Mouse (Mus musculus) midbrain, embryonic 16.5 days (tissue): ENCODE results near the gene Ctsd. TPM values are rescaled to one million over a fixed set of nuclear protein-coding genes. Genes with fewer than 3 reads are reported as not detected.

Source experiments
- ATAC-seq: fragments of 200-750 bp; cut with Nextera tagmentation; 2 replicates; pipeline ENCODE4 v1.8.0; 2017; ENCODE audit warnings: moderate TSS enrichment
- H3K27ac ChIP-seq: fragments of 300-500 bp; sonication (generic); 2 replicates; pipeline ENCODE4 v1.5.1; 2014; ENCODE audit warnings: mild to moderate bottlenecking, low read length, mixed read lengths
- H3K27me3 ChIP-seq: fragments of 300-500 bp; sonication (generic); 2 replicates; pipeline ENCODE4 v1.6.1; 2014; ENCODE audit warnings: low read depth, low read length, mixed read lengths; ENCODE audit not compliant: control insufficient read depth, insufficient read depth
- H3K36me3 ChIP-seq: fragments of 300-500 bp; sonication (generic); 2 replicates; pipeline ENCODE4 v1.6.1; 2014; ENCODE audit warnings: mild to moderate bottlenecking, low read length, moderate library complexity, mixed read lengths; ENCODE audit not compliant: control insufficient read depth, insufficient read depth
- H3K4me1 ChIP-seq: fragments of 300-500 bp; sonication (generic); 2 replicates; pipeline ENCODE4 v1.6.1; 2014; ENCODE audit warnings: mild to moderate bottlenecking, low read length, mixed read lengths; ENCODE audit not compliant: control insufficient read depth, insufficient read depth
- H3K4me2 ChIP-seq: fragments of 300-500 bp; sonication (generic); 2 replicates; pipeline ENCODE4 v1.6.1; 2014; ENCODE audit warnings: mild to moderate bottlenecking, low read length, mixed read lengths
- H3K4me3 ChIP-seq: fragments of 300-500 bp; sonication (generic); 2 replicates; pipeline ENCODE4 v1.5.1; 2014; ENCODE audit warnings: low read depth, mild to moderate bottlenecking, low read length, moderate library complexity, mixed read lengths
- H3K9ac ChIP-seq: fragments of 300-500 bp; sonication (generic); 2 replicates; pipeline ENCODE4 v1.6.1; 2014; ENCODE audit warnings: low read depth, low read length, mixed read lengths
- H3K9me3 ChIP-seq: fragments of 300-500 bp; sonication (generic); replicated peaks from 2 replicates; pipeline ENCODE4 v1.6.1; 2014; ENCODE audit warnings: mild to moderate bottlenecking, low read length, mixed read lengths; ENCODE audit not compliant: control insufficient read depth, poor library complexity, severe bottlenecking
- WGBS: fragments of 180-500 bp; shearing (Covaris S2); extraction: QIAGEN DNeasy Blood & Tissue Kit; methylation state at CpG from one replicate; pipeline ENCODE4 v1.1.7; 2014; 5-methylcytosine and 5-hydroxymethylcytosine counted together
- polyA plus RNA-seq: library from polyadenylated mRNA; unstranded; fragments of >200 nt; fragmentation: Nextera tagmentation; extraction: Ambion mirVana; gene quantifications from 2 replicates; pipeline ENCODE4 v1.2.1, GENCODE M21; 2015

Ctsd gene
- polyA plus RNA-seq, 1 experiment from 2014 or later, result 289 TPM

GRCm38 (mm10) chr7:142425641-142426213 is 37.9 kb upstream of the Ctsd start:
- Histone ChIP-seq H3K9ac (no peak overlapping the region), H3K27me3 (no peaks in the 10 kb centered on the region), H3K9me3 (no peaks in the 10 kb centered on the region), H3K27ac (no peak overlapping the region), H3K4me2 (no peak overlapping the region), H3K36me3 (no peaks in the 10 kb centered on the region), H3K4me1 (0 out of 2 replicates have a peak, but pooled peaks cover 2% of the 10 kb centered on the region), H3K4me3 (no peak overlapping the region)
- WGBS, result 40% methylated on average over 11 of the region's 11 CpGs
- ATAC-seq, result no peak

- 69% methylated on average over 2 of the region's 2 CpGs for WGBS
- Histone ChIP-seq H3K4me1 (no peaks in the 10 kb centered on the region), H3K27ac (no peak overlapping the region), H3K9ac (no peak overlapping the region), H3K4me3 (no peak overlapping the region), H3K27me3 (no peaks in the 10 kb centered on the region), H3K4me2 (no peak overlapping the region), H3K9me3 (no peaks in the 10 kb centered on the region), H3K36me3 (no peaks in the 10 kb centered on the region)
- ATAC-seq, result no peak
Observed at GRCm38 (mm10) chr7:142421826-142422225, 34.0 kb upstream of the Ctsd start.

GRCm38 (mm10) chr7:142419887-142420286 is 32.0 kb upstream of the Ctsd start:
- no peak overlapping the region for H3K4me2 ChIP-seq
- no peaks in the 10 kb centered on the region for H3K27me3 ChIP-seq
- H3K4me3 ChIP-seq, result no peak overlapping the region
- H3K9ac ChIP-seq, result no peak overlapping the region
- H3K27ac ChIP-seq, result no peak overlapping the region
- H3K36me3 ChIP-seq, result no peaks in the 10 kb centered on the region
- 78% methylated on average over 5 of the region's 5 CpGs for WGBS
- H3K9me3 ChIP-seq, result no peaks in the 10 kb centered on the region
- ATAC-seq, result no peak
- no peaks in the 10 kb centered on the region for H3K4me1 ChIP-seq

GRCm38 (mm10) chr7:142418679-142419078 is 30.8 kb upstream of the Ctsd start:
- H3K27ac ChIP-seq, result no peak overlapping the region
- H3K4me3 ChIP-seq, result no peak overlapping the region
- H3K9ac ChIP-seq, result no peak overlapping the region
- H3K9me3 ChIP-seq, result no peaks in the 10 kb centered on the region
- no peaks in the 10 kb centered on the region for H3K4me1 ChIP-seq
- WGBS, result 91% methylated on average over 8 of the region's 8 CpGs
- ATAC-seq, result no peak
- no peaks in the 10 kb centered on the region for H3K36me3 ChIP-seq
- no peak overlapping the region for H3K4me2 ChIP-seq
- no peaks in the 10 kb centered on the region for H3K27me3 ChIP-seq

- H3K27me3 ChIP-seq, result no peaks in the 10 kb centered on the region
- no peak overlapping the region for H3K4me2 ChIP-seq
- no peaks in the 10 kb centered on the region for H3K9me3 ChIP-seq
- WGBS, result 95% methylated on average over 2 of the region's 2 CpGs
- no peak overlapping the region for H3K9ac ChIP-seq
- ATAC-seq, result no peak
- H3K36me3 ChIP-seq, result no peaks in the 10 kb centered on the region
- no peak overlapping the region for H3K27ac ChIP-seq
- no peak overlapping the region for H3K4me3 ChIP-seq
- H3K4me1 ChIP-seq, result no peaks in the 10 kb centered on the region
Observed at GRCm38 (mm10) chr7:142418027-142418426, 30.2 kb upstream of the Ctsd start.

GRCm38 (mm10) chr7:142416225-142416624 is 28.4 kb upstream of the Ctsd start:
- H3K27me3 ChIP-seq, result no peaks in the 10 kb centered on the region
- ATAC-seq, result no peak
- no peak overlapping the region for H3K9ac ChIP-seq
- H3K4me1 ChIP-seq, result no peaks in the 10 kb centered on the region
- H3K4me2 ChIP-seq, result no peak overlapping the region
- H3K36me3 ChIP-seq, result no peaks in the 10 kb centered on the region
- no peaks in the 10 kb centered on the region for H3K9me3 ChIP-seq
- no peak overlapping the region for H3K4me3 ChIP-seq
- WGBS, result 75% methylated on average over 3 of the region's 3 CpGs
- no peak overlapping the region for H3K27ac ChIP-seq

- Histone ChIP-seq H3K4me2 (no peak overlapping the region), H3K27ac (no peak overlapping the region), H3K4me1 (no peaks in the 10 kb centered on the region), H3K36me3 (no peaks in the 10 kb centered on the region), H3K27me3 (no peaks in the 10 kb centered on the region), H3K9ac (no peak overlapping the region), H3K9me3 (no peaks in the 10 kb centered on the region), H3K4me3 (no peak overlapping the region)
- WGBS, result 60% methylated on average over 4 of the region's 4 CpGs
- no peak for ATAC-seq
Observed at GRCm38 (mm10) chr7:142415314-142415713, 27.5 kb upstream of the Ctsd start.

- Histone ChIP-seq H3K36me3 (no peaks in the 10 kb centered on the region), H3K4me3 (no peak overlapping the region), H3K4me1 (no peaks in the 10 kb centered on the region), H3K9me3 (no peaks in the 10 kb centered on the region), H3K27me3 (no peaks in the 10 kb centered on the region), H3K9ac (no peak overlapping the region), H3K4me2 (no peak overlapping the region), H3K27ac (no peak overlapping the region)
- no peak for ATAC-seq
- 91% methylated on average over 6 of the region's 6 CpGs for WGBS
Observed at GRCm38 (mm10) chr7:142413285-142413684, 25.4 kb upstream of the Ctsd start.

- no peaks in the 10 kb centered on the region for H3K4me1 ChIP-seq
- 87% methylated on average over 3 of the region's 3 CpGs for WGBS
- H3K27ac ChIP-seq, result no peak overlapping the region
- H3K9me3 ChIP-seq, result no peaks in the 10 kb centered on the region
- no peak overlapping the region for H3K9ac ChIP-seq
- no peaks in the 10 kb centered on the region for H3K36me3 ChIP-seq
- H3K27me3 ChIP-seq, result no peaks in the 10 kb centered on the region
- H3K4me3 ChIP-seq, result no peak overlapping the region
- no peak overlapping the region for H3K4me2 ChIP-seq
- no peak for ATAC-seq
Observed at GRCm38 (mm10) chr7:142409603-142410002, 21.8 kb upstream of the Ctsd start.
